Mouse (Mus musculus): ENCODE data around the gene Adam15.

DNA sequence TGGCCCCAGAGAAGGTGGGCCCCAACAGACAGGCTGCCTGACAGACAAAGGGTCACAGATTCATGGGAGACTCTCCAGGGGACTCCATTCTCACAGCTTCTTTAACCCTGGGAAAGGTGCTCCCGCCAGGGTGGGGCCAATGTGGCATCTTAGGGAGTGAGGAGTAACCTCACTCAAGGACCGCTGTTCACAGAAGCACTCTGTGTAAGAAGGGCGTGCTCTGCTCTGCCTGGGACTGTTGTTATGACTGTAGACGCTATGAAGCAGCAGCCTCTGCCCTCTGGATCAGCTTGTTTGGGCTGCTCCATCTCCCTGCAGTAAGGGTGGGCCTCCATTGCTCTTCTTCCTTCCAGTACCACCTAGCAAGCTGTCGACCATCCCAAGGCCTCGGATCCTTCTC is 45.4 kb downstream of the Adam15 start:
- TF ChIP-seq CTCF (IDR thresholded peaks at IDR 0.05; ENCODE audit: borderline replicate concordance, extremely low read depth, insufficient read depth, insufficient read length): no peak
- TF ChIP-seq POLR2A (IDR thresholded peaks at IDR 0.05; ENCODE audit: borderline replicate concordance, extremely low read depth, insufficient read depth, insufficient read length, poor library complexity, severe bottlenecking): no peak

Data from brain, embryonic 14.5 days (tissue).